Mouse (Mus musculus) frontal cortex, adult (tissue): Measurements from ENCODE around the gene Leng8.
"Not testable (repeated sequence)": the region's sequence is repeated elsewhere in the genome, so short reads cannot be mapped to it uniquely, and the experiment has no call there.

Source experiments
- ATAC-seq: cut with Nextera tagmentation; 2 replicates; pipeline ENCODE4 v1.9.2; 2017; ENCODE audit warnings: mild to moderate bottlenecking, moderate library complexity, mixed read lengths; ENCODE audit not compliant: low TSS enrichment

The Leng8 gene

DNA sequence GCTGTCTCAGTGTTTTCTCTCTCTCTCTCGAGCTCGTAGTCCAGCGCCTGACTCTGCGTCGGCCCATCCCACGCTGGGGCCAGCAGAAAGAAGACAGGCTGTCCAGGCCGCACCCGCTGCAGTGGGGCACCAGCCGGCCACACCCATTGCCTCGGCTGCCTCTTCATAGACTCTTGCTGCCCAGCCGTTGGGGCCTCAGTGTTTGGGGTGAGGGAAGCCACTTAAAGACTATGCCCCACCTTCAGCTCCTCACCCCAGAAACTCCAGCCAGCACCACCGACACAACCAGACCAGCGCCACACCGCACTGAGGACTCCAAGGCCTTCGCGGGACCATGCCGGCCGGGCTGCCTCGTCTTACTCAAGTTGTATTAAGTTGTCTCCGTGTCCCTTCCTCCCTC, 10.5 kb downstream of the Leng8 start:
- no peak for ATAC-seq

DNA sequence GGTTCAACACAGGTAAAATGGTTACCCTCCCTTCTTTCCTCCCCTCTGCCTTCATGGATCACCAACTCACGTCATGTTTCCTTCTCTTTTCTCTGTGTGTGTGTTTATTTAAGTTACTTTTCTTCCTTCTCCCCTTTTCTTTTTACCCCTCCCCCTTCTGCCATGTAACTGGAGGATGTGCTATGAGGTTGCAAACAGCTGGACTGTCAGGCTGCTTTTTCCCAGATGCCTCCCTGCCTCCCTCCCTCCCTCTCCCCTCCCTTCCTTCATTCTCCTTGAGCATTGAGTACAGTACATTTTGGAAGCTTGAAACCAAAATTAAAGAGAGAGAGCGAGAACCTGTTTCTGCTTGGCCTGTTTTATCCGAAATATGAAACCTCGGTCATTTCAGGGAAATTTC, 11.0 kb downstream of the Leng8 start:
- no peak for ATAC-seq

DNA sequence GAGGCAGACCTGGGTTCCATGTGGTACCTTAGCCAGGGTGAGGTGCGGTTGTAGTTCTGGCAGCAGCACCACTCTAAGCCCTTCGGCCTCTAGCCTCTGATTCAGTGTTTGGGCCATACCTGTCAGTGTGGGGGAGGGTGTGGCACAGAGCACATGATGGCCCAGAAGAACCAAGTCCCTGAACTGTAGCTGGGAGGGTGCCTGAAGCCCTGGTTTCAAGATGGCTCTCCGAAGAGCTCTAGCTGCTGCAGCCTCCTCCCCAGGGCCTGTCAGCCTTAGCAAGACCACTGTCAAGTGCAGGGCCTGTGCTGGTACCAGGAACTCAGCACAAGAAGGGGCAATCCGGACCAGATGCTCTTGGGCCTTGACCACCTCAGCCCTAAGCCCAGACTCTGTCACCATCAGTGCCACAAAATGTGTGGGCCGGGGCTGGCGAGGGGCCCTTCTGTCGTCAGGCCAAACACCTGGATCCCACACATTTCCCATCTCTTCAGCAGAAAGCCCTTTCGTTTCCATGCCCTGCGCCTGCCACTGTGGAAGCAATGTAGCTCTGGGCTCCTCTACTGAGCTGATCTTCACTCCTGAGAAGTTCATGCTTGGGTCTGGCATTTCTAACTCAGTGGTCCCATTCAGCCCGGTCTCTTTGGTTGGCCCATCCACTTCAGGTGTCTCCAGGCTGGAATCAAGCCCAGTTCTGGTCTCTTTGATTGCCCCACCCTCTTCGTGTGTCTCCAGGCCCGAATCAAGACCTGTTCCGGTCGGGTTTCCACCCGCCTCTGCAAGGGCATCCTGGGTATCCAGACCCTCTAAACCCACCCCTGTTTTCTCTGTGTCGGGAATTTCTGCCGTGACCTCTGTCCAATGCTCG, 11.7 kb downstream of the Leng8 start:
- peak; percentile 3; the same call in 1 of the 2 replicates for ATAC-seq

DNA sequence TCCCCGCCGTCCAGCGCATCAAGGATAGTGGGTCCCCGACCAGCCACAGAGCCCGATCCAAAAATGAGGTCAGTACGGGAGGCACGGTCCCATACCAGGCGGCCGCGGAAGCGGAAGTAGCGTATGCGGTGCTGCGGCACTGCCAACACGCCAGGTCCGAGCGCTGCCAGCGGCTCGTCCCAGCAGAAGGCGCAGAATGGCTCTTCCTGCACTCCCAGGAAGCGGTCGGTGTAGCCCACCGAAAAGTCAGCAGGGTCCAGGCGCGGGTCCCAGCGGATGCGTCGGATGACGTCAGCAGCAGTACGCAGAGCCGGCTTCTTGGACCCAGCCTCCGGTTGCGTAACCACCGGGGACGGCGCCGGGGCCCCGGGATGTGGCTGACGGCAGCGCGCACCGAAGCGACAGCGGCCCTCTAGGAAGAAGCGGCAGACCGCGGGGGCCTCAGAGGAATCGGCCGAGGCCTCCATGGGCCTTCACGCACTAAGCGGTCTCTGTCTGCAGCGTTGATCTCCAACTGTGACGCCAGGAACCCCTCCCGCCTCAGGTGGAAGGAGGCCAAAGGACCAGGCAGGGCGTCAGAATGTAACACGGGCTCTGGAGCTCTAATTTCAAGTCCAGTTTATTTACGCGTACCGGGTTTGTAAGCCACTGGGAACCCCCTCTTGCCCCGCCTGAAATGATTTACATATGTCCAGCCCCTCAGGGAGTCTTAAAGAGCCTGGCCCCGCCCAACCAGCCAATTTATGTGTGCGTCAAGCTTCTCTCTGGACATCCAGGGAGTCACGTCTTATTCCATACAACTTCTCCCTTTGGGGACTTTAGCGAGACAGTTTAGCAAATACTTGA, 12.6 kb downstream of the Leng8 start:
- ATAC-seq = peak; percentile 59

DNA sequence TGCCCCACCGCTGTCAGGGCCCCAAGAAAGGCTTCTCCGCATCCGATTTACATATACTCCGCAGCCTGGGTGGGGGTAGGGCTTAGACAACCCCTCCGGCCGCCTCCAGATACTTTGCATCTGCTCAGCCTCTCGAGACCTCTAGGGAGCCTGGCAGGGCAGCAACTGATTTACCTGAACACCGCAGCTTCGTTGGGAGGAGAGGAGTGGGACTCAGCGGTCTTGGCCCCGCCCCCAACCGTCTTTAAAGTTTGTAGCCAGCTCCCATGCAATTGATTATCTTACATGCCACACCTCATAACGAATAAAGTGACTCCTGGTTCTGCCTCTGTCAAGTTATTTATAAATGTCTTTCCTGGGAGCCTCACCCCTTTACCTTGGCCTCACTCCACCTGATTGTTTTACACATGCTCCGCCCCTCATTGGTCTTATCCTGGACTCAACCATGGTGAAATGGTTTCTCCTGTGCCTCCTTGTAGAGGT, 13.3 kb downstream of the Leng8 start, which contains the start of gene Leng9:
Gene Leng9 (minus strand): TSS at position 316 of the 483 bp plus-strand sequence.
- no peak for ATAC-seq

DNA sequence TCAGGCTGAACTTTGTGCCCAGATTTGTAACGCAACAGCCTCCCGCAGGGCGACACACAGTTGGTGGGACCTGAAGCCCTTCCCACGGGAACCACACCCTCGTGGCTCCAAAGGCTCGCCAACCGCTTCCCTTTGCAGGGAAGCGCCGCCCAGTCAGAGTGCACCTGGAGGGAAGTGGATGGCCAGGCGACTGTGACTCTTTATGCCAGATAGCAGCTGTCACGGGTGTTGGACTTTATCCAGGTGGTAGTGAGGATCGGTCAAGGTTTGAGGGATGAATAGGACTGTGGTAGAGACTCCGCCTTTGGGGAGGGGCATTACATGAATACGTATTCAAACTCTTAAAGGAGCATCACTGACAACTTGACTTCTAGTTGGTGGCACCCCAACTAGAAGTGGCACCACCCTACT, 14.0 kb downstream of the Leng8 start:
- peak; percentile 33; the same call in 1 of the 2 replicates for ATAC-seq

DNA sequence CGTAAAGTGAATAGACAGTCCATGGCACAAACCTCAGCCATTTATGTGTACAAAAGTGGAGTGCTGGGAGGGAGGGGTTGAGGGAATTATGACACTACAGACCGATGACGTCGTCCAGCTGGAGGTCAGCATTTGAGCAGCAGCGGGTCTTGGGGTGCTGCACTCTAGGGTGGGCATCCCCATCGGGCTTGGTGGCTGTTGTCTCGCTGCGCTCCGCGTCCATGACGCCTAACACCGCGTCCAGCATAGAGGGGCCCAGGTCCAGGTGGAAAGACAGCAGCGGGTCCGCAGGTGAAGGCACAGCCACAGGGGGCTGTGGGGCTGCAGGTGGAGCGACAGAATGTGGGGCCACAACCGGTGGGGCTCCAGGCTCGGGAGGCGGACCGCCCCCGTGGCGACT, 14.4 kb downstream of the Leng8 start:
- no peak for ATAC-seq

DNA sequence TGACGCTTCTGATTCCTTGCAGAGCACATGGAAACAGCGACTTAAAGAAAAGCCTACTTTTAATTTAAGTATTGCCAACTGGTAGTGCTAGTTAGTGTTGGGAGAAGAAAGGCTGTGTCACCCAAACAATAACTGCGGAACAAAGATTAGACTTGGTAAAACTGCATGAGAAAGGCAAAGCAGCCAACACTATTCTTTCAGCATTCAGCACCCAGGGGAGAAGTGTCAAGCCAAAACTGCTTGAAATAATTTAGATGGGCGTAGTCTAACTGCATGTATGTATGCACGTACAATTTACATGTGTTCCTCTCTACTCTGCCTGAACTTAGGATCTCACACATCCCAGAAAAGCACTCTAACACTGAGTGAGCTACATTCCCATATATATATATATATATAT, 17.5 kb downstream of the Leng8 start:
- ATAC-seq = no peak

DNA sequence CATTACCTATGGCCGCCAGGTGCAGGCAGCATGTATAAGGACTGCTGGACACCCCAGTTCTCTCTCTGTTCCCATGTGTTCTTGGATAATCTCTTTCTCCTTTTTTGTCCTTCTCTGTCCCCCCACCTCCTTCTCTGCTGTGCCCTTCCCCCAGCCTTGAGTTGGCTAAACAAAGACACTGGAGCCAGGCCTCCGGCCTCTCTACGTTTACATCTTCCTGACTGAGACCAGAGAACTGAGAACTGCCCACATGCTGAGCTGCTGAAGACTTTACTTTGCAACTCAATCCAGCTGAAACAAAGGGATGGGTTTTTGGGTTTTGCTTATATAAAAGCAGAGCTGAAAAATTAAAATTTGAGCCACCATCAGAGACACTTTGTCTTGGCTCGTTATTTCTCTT, 18.1 kb downstream of the Leng8 start:
- ATAC-seq = no peak

DNA sequence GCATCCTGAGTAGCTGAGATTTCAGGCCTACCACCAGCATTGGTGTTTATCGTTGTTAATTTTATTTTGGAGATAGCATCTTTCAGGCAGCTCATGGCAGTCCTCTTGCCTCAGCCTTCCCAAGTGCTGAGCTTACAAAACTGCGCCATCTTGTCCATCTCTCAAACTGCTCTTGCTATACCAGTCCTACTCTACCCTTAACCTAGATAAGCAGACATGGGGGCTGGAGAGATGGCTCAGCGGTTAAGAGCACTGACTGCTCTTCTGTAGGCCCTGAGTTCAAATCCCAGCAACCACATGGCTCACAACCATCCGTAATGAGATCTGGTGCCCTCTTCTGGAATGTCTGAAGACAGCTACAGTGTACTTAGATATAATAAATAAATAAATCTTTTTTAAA, 24.8 kb downstream of the Leng8 start:
- ATAC-seq = not testable (repeated sequence)

DNA sequence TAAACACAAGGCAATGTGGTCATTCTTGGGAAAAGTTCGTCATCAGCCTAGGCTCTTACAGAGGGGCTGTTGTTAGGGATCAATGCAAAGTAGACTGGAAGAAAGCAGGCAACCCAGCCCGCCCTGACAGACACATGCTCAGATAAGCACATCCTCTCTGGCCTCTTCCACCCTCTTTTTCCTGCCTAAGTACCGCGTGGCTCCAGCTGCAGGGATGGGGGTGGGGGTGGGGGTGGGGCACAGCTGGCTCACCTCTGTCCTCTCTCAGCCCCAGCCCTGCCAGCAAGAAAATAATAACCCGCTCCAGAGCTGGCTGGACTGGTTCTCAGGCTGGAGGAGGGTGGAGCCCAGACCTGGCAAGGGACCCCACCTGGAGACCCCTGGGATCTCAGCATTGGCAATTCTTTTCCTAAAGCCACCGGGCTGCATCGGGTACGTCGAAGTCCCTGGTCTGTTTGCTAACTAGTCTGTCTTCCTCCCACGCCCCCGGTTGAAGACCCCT, 26.8 kb downstream of the Leng8 start:
- no peak for ATAC-seq

DNA sequence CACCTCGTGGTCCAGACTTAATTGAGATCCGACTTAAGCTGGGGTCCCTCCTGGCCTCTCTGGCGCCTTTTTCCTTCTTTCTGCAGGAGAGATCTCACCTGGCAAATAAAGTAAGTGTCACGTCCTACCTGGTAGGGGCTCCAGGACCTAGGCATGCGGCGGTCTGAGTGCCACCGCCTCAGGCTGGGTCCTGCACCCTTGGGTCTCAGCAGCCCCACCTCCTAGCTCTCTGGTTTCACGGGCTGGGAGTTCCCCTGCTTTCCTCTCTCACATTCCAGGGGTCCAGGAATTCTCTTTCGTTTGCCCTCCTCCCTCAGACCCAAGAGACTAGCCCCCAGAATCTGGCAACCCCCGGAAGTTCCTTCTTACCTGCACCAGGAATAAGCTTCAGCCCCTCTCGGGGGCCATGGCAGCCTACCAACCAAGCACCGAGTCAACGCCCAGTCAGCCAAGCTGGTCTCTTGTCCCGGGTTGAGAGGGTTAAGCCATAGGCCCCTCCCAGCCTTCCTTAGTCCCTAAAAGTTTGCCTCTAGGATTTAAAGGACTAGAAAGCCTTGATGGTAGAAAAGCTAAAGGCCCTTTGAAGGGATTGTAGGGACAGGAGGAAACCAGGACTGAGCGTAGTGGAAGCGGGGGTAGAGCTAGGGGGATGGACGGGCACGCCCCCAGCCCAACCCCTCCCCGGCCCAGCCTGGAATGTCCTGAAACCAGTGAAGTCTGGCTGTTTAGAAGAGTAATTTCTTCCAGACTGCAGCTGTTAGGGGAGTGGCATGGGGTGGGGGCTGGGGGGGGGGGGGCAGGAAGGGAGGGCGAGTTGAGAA, 27.5 kb downstream of the Leng8 start, which contains the start of gene Cdc42ep5:
Gene Cdc42ep5 (minus strand): TSS at position 771 of the 821 bp plus-strand sequence.
- no peak for ATAC-seq

DNA sequence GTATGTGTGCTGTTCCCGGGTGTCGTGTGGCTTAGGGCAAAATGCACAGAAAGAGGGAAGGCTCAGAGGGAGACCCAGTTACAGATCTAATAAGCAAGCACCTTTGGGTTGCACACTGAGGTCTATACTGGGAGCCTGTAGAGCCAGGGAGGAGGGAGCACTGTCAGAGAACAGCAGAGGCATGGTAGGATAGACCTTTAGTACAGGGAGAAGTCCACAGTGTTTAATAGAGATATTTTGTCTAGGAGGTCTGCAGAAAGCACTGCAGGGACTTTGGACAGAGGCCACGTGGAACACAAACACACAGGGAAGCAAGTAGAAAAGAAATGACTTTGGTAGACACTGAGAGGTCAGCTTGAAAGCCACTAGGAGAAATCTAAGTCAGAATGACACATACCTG, 28.4 kb downstream of the Leng8 start:
- no peak for ATAC-seq

DNA sequence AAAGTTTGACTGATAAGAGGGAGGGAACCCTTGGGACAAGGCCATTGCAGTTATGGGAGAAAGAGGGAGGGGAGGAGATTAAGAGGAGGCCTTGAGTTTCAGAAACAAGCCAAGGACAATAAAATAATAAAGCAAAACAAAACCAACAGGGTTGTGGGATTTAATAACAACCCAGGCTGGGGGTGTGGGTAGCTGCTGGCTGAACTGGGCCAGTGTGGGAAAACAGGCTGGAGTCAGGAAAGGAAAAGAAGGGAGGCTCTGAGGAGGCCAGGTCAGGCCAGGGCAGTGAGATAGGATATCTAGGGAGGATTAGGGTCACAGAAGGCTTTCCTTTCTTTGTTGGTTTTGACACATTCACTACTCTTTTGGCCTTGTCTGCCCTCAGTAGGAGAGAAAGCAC, 30.3 kb downstream of the Leng8 start:
- no peak for ATAC-seq

DNA sequence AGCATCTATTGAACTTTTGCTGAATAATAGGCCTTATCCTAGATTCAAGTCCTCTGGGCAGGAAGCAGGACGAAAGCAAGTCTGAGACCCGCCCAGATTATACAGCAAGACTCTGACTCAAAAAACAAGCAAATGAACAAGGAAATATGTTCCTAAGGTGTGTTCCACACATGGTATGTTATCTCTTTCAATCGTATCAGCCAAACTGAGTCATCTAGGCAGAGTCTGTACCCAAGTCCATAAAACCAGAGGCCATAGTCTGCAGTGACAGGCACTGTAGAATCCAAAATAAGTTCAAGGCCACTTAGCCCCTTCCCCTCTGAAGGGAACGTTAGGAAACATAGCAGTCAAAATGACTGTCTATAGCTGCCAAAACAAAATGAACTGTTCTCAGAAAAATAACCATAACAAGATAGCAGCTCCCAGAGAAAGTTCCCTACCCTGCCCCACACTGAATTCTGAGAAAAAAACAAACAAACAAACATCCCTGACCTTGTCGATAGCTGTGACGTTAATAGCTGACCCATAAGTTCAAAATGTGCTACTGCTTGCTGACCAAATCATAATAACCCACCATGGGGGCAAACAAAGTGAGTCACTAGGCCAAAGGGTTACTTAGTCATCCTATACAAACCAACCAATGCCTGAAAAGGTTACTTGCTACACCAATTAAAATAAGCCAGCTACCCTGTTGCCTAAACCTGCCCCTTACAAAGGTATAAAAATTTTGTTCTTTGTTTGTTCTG, 33.5 kb downstream of the Leng8 start:
- ATAC-seq = no peak

DNA sequence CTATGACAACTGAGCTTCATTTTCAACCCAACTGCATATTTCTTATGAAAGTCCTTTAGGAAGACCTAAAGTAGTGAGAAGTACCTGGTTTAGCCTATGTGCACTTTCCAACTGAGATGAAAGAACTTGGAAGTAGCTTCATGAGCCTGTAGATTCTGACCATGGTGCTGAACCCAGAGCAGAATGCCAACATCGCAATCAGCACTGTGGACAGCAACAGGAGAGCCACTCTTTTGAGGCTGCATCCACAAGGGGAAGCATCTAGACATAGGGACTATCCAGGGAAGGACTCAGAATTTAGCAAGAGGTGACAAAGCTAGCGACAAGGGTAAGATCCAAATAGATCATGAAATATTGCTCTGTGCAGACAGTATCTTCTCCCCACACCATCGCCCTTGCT, 41.6 kb downstream of the Leng8 start:
- ATAC-seq = no peak
